Mouse (Mus musculus) CH12.LX (cell line): ENCODE data around the gene Hpcal1. TPM values are rescaled to one million over a fixed set of nuclear protein-coding genes. Genes with fewer than 3 reads are reported as not detected.
"Not testable (repeated sequence)": the region's sequence is repeated elsewhere in the genome, so short reads cannot be mapped to it uniquely, and the experiment has no call there.

ENCODE experiments used
- DNase-seq: peaks from one replicate; pipeline ENCODE4 v3.0.0-alpha.2; 2013; ENCODE audit errors: extremely low read depth
- H3K27ac ChIP-seq: 2 replicates; pipeline ENCODE4 v1.5.1; 2012; ENCODE audit warnings: low read depth, mild to moderate bottlenecking, control low read depth, moderate library complexity; ENCODE audit not compliant: insufficient read depth
- H3K27me3 ChIP-seq: replicated peaks from 2 replicates; pipeline ENCODE3; 2012; ENCODE audit warnings: inconsistent platforms
- H3K36me3 ChIP-seq, 2 experiments: replicated peaks in 1 of 2; 2 replicates each; pipeline versions ENCODE3 to v1.6.1; 2012; ENCODE audit warnings: inconsistent platforms in 1 of 2, low read length in 1 of 2, mild to moderate bottlenecking in 1 of 2, mixed read lengths in 1 of 2, moderate library complexity in 1 of 2; ENCODE audit not compliant: control insufficient read depth in 1 of 2, insufficient read depth in 1 of 2
- H3K4me1 ChIP-seq, 2 experiments: 2 replicates each; pipeline ENCODE4 v1.6.1; 2012; ENCODE audit warnings: inconsistent platforms in 1 of 2, moderate library complexity in 1 of 2; ENCODE audit not compliant: insufficient read depth in 2 of 2, control insufficient read depth in 1 of 2
- H3K4me2 ChIP-seq: 2 replicates; pipeline ENCODE4 v1.6.1; 2012; ENCODE audit warnings: low read depth, mild to moderate bottlenecking, control low read depth; ENCODE audit not compliant: poor library complexity, insufficient read depth, severe bottlenecking
- H3K4me3 ChIP-seq, 3 experiments: fragments of 150-350 bp in 1 of 3; sonication (generic) in 1 of 3; replicated peaks in 1 of 3; 2 replicates each; pipeline versions ENCODE3 to v1.5.1; 2011 to 2012; ENCODE audit warnings: low read depth in 2 of 3, low read length in 2 of 3, mild to moderate bottlenecking in 2 of 3, moderate library complexity in 2 of 3, control low read depth in 1 of 3, improper control_type of control experiment in 1 of 3, inconsistent platforms in 1 of 3, mixed read lengths in 1 of 3; ENCODE audit not compliant: poor library complexity in 1 of 3
- H3K79me2 ChIP-seq: replicated peaks from 2 replicates; pipeline ENCODE4 v1.6.1; 2012; ENCODE audit warnings: mild to moderate bottlenecking, moderate library complexity; ENCODE audit not compliant: control insufficient read depth, poor library complexity, insufficient read depth, severe bottlenecking; ENCODE audit errors: extremely low read depth
- H3K9ac ChIP-seq: 2 replicates; pipeline ENCODE4 v1.6.1; 2012; ENCODE audit warnings: low read depth, mild to moderate bottlenecking, control low read depth, moderate library complexity; ENCODE audit not compliant: insufficient read depth
- H3K9me3 ChIP-seq: replicated peaks from 2 replicates; pipeline ENCODE3; 2012; ENCODE audit warnings: low read length, inconsistent platforms, mixed read lengths
- CTCF ChIP-seq, 2 experiments: IDR thresholded peaks in 1 of 2; conservative IDR thresholded peaks in 1 of 2; 2 replicates each; pipeline ENCODE4 v1.5.1; 2011 to 2012; ENCODE audit warnings: low read depth in 2 of 2, low read length in 2 of 2, improper control_type of control experiment in 1 of 2, inconsistent platforms in 1 of 2, mild to moderate bottlenecking in 1 of 2, moderate library complexity in 1 of 2
- ELF1 ChIP-seq: IDR thresholded peaks from 2 replicates; pipeline ENCODE4 v1.6.1; 2014; ENCODE audit warnings: low read depth, mild to moderate bottlenecking, inconsistent platforms, low read length, improper control_type of control experiment
- GABPA ChIP-seq: IDR thresholded peaks from 2 replicates; pipeline ENCODE4 v1.6.1; 2012; ENCODE audit warnings: low read depth, low read length, improper control_type of control experiment, inconsistent platforms; ENCODE audit not compliant: insufficient replicate concordance
- JUND ChIP-seq: conservative IDR thresholded peaks from 2 replicates; pipeline ENCODE4 v1.6.1; 2011; ENCODE audit warnings: low read depth, low read length, improper control_type of control experiment
- MAX ChIP-seq: IDR thresholded peaks from 2 replicates; pipeline ENCODE4 v1.6.1; 2011; ENCODE audit warnings: low read length, improper control_type of control experiment
- MAZ ChIP-seq: IDR thresholded peaks from 2 replicates; pipeline ENCODE4 v1.6.1; 2012; ENCODE audit warnings: low read depth, mild to moderate bottlenecking, inconsistent platforms, low read length, improper control_type of control experiment, moderate library complexity
- MXI1 ChIP-seq: IDR thresholded peaks from 2 replicates; pipeline ENCODE4 v1.6.1; 2011; ENCODE audit warnings: mild to moderate bottlenecking, low read depth, low read length, improper control_type of control experiment
- MYC ChIP-seq: IDR thresholded peaks from 2 replicates; pipeline ENCODE4 v1.6.1; 2011; ENCODE audit warnings: low read depth, mild to moderate bottlenecking, improper control_type of control experiment, low read length
- NELFE ChIP-seq: IDR thresholded peaks from 2 replicates; pipeline ENCODE4 v1.6.1; 2011; ENCODE audit warnings: low read depth, low read length, improper control_type of control experiment
- PAX5 ChIP-seq: IDR thresholded peaks from 2 replicates; pipeline ENCODE4 v1.6.1; 2012; ENCODE audit warnings: low read length, inconsistent platforms, mixed read lengths
- RAD21 ChIP-seq: IDR thresholded peaks from 2 replicates; pipeline ENCODE4 v1.6.1; 2011; ENCODE audit warnings: low read depth, mild to moderate bottlenecking, low read length, improper control_type of control experiment, moderate library complexity
- RCOR1 ChIP-seq: conservative IDR thresholded peaks from 2 replicates; pipeline ENCODE4 v1.6.1; 2012; ENCODE audit warnings: low read depth, mild to moderate bottlenecking, inconsistent platforms, low read length, improper control_type of control experiment
- SMC3 ChIP-seq: IDR thresholded peaks from 2 replicates; pipeline ENCODE4 v1.6.1; 2011; ENCODE audit warnings: low read depth, low read length, improper control_type of control experiment
- TBP ChIP-seq: conservative IDR thresholded peaks from 2 replicates; pipeline ENCODE4 v1.6.1; 2011; ENCODE audit warnings: low read depth, low read length, improper control_type of control experiment
- TCF12 ChIP-seq: IDR thresholded peaks from 2 replicates; pipeline ENCODE4 v1.6.1; 2014; ENCODE audit warnings: low read depth, mild to moderate bottlenecking, inconsistent platforms, low read length, improper control_type of control experiment
- USF2 ChIP-seq: conservative IDR thresholded peaks from 2 replicates; pipeline ENCODE4 v1.6.1; 2011; ENCODE audit warnings: low read depth, low read length, improper control_type of control experiment
- ZC3H11A ChIP-seq: IDR thresholded peaks from 2 replicates; pipeline ENCODE4 v1.6.1; 2012; ENCODE audit warnings: low read depth, mild to moderate bottlenecking, inconsistent platforms, low read length, improper control_type of control experiment
- ZMIZ1 ChIP-seq: IDR thresholded peaks from 2 replicates; pipeline ENCODE4 v1.6.1; 2012; ENCODE audit warnings: low read depth, mild to moderate bottlenecking, inconsistent platforms, low read length, improper control_type of control experiment
- dilution Hi-C: fragments of 300-500 bp; cut with MboI; formaldehyde crosslinking; loops from 2 replicates; pipeline ENCODE4 v1.14.3; 2020; ENCODE audit warnings: low sequenced_read_pairs; ENCODE audit not compliant: extremely low pct_unique_long_range_greater_than_20kb, extremely low pct_ligation_motif_present
- in situ Hi-C: fragments of 300-500 bp; cut with MboI; formaldehyde crosslinking; loops from 3 replicates; pipeline ENCODE4 v1.14.3; 2019; ENCODE audit warnings: low sequenced_read_pairs, low pct_ligation_motif_present, low pct_unique_long_range_greater_than_20kb, mixed read lengths
- polyA plus RNA-seq: library from polyadenylated mRNA; unstranded; fragments of >175 nt; gene quantifications from 2 replicates; pipeline ENCODE4 v1.2.1, GENCODE M21; 2012; ENCODE audit warnings: low read depth; ENCODE audit not compliant: insufficient read length
- total RNA-seq, 2 experiments: library from RNA; depleted of rRNA; stranded (reverse); fragments of 300-350 nt in 1 of 2; fragments of >200 nt in 1 of 2; gene quantifications; 2 replicates each; pipeline ENCODE4 v1.2.3; 2012 to 2014

Gene Hpcal1
- total and polyA plus RNA-seq, 3 experiments: 4.9 to 5.5 (median 4.9) TPM

DNA sequence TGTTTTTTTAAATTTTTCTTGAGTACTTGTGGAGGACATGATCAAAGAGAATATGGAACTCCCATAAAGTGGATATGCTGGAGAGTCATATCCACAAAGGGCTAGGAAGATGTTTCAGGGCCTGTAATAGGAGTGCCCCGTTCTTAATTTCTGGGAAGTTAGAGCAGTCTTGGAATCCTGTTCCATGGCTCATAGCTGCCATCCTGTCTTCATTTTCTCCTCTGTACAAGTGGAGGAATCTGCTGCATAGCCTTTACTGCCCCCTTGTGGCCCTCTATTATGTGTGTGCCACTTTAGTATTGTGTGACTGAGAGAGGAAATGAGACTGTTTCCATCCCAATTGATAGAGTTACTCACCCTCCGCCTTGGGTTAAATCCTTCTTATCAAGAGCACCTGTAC lies 117.9 kb downstream of the Hpcal1 start:
- no peaks in the 10 kb centered on the region for H3K9me3 ChIP-seq
- DNase-seq: peak; percentile 76
- H3K4me2 ChIP-seq: no peak overlapping the region
- no peak overlapping the region for H3K27ac ChIP-seq
- no peaks in the 10 kb centered on the region for H3K79me2 ChIP-seq
- in situ Hi-C loops: no loop called here
- dilution Hi-C loops: no loop called here
- H3K27me3 ChIP-seq: no peaks in the 10 kb centered on the region
- no peaks in the 10 kb centered on the region for H3K36me3 ChIP-seq
- no peak for TF ChIP-seq TBP
- TF ChIP-seq RCOR1: no peak
- TF ChIP-seq PAX5: no peak
- no peak for TF ChIP-seq MAX
- TF ChIP-seq SMC3: peak; percentile 78
- no peak for TF ChIP-seq ZMIZ1
- TF ChIP-seq USF2: no peak
- no peak for TF ChIP-seq ELF1
- no peak for TF ChIP-seq TCF12
- peak; percentile 62 to 82 for TF ChIP-seq CTCF (conservative IDR thresholded peaks at IDR 0.05 in 1 of 2, IDR thresholded peaks at IDR 0.05 in 1 of 2; ENCODE audit: low read depth in 2 of 2, low read length in 2 of 2)
- no peak for TF ChIP-seq MYC
- no peak for TF ChIP-seq JUND
- peak; percentile 74 for TF ChIP-seq RAD21
- TF ChIP-seq MXI1: no peak
- TF ChIP-seq ZC3H11A: peak; percentile 55
- TF ChIP-seq MAZ: no peak
- TF ChIP-seq GABPA: no peak
- TF ChIP-seq NELFE: peak; percentile 19; the same call in 1 of the 2 replicates
- no peak overlapping the region for H3K9ac ChIP-seq
- H3K4me3 ChIP-seq: no peak overlapping the region
- H3K4me1 ChIP-seq: 0 out of 4 replicates have a peak, but pooled peaks cover 3 to 4% of the 10 kb centered on the region in 2 experiments

GRCm38 (mm10) chr12:17835279-17835678 lies 144.6 kb downstream of the Hpcal1 start:
- in situ Hi-C loops, H3K4me1 ChIP-seq, dilution Hi-C loops, H3K79me2 ChIP-seq, H3K27me3 ChIP-seq, H3K27ac ChIP-seq, H3K9me3 ChIP-seq, H3K36me3 ChIP-seq, DNase-seq, H3K4me3 ChIP-seq, H3K9ac ChIP-seq, H3K4me2 ChIP-seq: not testable (repeated sequence)

Other genes with a start within 250 kb of the Hpcal1 start
- gene Odc1, start 146.1 kb upstream of the Hpcal1 start, total RNA-seq (2012; rRNA removed): 1,757 and 1,839 TPM in 2 replicates
- gene Odc1, start 146.1 kb upstream of the Hpcal1 start, total RNA-seq (2014; rRNA removed): 2,455 and 2,545 TPM in 2 replicates
- gene Odc1, start 146.1 kb upstream of the Hpcal1 start, polyA plus RNA-seq: 2,544 and 2,567 TPM in 2 replicates